Mouse (Mus musculus): ENCODE results near the gene Gm28308. TPM values are rescaled to one million over a fixed set of nuclear protein-coding genes. Genes with fewer than 3 reads are reported as not detected.

Gm28308 gene
- polyA plus RNA-seq, 1 experiment from 2014 or later = not detected

- Histone ChIP-seq H3K36me3 (no peaks in the 10 kb centered on the region), H3K9ac (no peak overlapping the region), H3K4me3 (no peak overlapping the region), H3K27me3 (replicated peaks) (peaks cover 6% of the 10 kb centered on the region; the same call in 1 of the 2 replicates), H3K4me1 (no peaks in the 10 kb centered on the region), H3K27ac (no peak overlapping the region), H3K4me2 (no peak overlapping the region), H3K9me3 (replicated peaks) (no peaks in the 10 kb centered on the region)
- WGBS (ENCODE audit: insufficient replicate concordance) = 53% methylated on average over 4 of the region's 4 CpGs
- no peak for ATAC-seq
Measured at GRCm38 (mm10) chr6:52123673-52124072, 89.5 kb downstream of the Gm28308 start.

- ATAC-seq = no peak
- Histone ChIP-seq H3K27me3 (replicated peaks) (peaks cover 11% of the 10 kb centered on the region; the same call in 1 of the 2 replicates), H3K4me3 (no peak overlapping the region), H3K4me2 (no peak overlapping the region), H3K36me3 (no peaks in the 10 kb centered on the region), H3K9ac (no peak overlapping the region), H3K4me1 (no peaks in the 10 kb centered on the region), H3K27ac (no peak overlapping the region), H3K9me3 (replicated peaks) (no peaks in the 10 kb centered on the region)
- WGBS (ENCODE audit: insufficient replicate concordance) = 45% methylated on average over 3 of the region's 3 CpGs
Measured at GRCm38 (mm10) chr6:52121173-52121572, 92.0 kb downstream of the Gm28308 start.

- no peaks in the 10 kb centered on the region for H3K4me1 ChIP-seq
- peaks cover 19% of the 10 kb centered on the region for H3K27me3 ChIP-seq (replicated peaks)
- no peaks in the 10 kb centered on the region for H3K9me3 ChIP-seq (replicated peaks)
- H3K27ac ChIP-seq = no peak overlapping the region
- H3K4me2 ChIP-seq = no peak overlapping the region
- H3K4me3 ChIP-seq = no peak overlapping the region
- ATAC-seq = no peak
- no peak overlapping the region for H3K9ac ChIP-seq
- WGBS (ENCODE audit: insufficient replicate concordance) = 34% methylated on average over 6 of the region's 6 CpGs
- no peaks in the 10 kb centered on the region for H3K36me3 ChIP-seq
Measured at GRCm38 (mm10) chr6:52118903-52119635, 94.1 kb downstream of the Gm28308 start.

GRCm38 (mm10) chr6:52115899-52116298, 97.2 kb downstream of the Gm28308 start:
- no peak overlapping the region for H3K4me3 ChIP-seq
- peaks cover 24% of the 10 kb centered on the region for H3K27me3 ChIP-seq (replicated peaks)
- no peak for ATAC-seq
- H3K9me3 ChIP-seq (replicated peaks) = no peaks in the 10 kb centered on the region
- H3K27ac ChIP-seq = no peak overlapping the region
- no peaks in the 10 kb centered on the region for H3K36me3 ChIP-seq
- no peak overlapping the region for H3K4me2 ChIP-seq
- 14% methylated on average over 5 of the region's 5 CpGs for WGBS (ENCODE audit: insufficient replicate concordance)
- no peaks in the 10 kb centered on the region for H3K4me1 ChIP-seq
- no peak overlapping the region for H3K9ac ChIP-seq

MicroRNAs encoded within 50 kb of the gene (microRNA counts, 519-probe panel; counts per million panel counts)
- microRNA mmu-miR-196b = 582 counts per million, percentile 70 among the panel's probes with 10 or more counts

Small RNAs within 50 kb of the gene (microRNA-seq; reads per million reads assigned to microRNA genes)
- gene Mir196b = 2,134 reads per million, percentile 80 among the genes with 10 or more reads in this experiment

Other genes with a start within 250 kb of the Gm28308 start
- gene Skap2, start 200.8 kb downstream of the Gm28308 start, polyA plus RNA-seq (2016; fragmentation: Nextera tagmentation; extraction: Ambion mirVana) = 22.2 and 22.6 TPM in 2 replicates
- 1.0 and 1.1 TPM in 2 replicates for gene Hoxa1, start 55.0 kb downstream of the Gm28308 start, polyA plus RNA-seq (2016; fragmentation: Nextera tagmentation; extraction: Ambion mirVana)
- 1.4 TPM in 2 replicates for gene Hoxa2, start 48.5 kb downstream of the Gm28308 start, polyA plus RNA-seq (2016; fragmentation: Nextera tagmentation; extraction: Ambion mirVana)
- 0.29 TPM in 2 replicates for gene 5730596B20Rik, start 35.8 kb downstream of the Gm28308 start, polyA plus RNA-seq (2016; fragmentation: Nextera tagmentation; extraction: Ambion mirVana)
- 0.79 and 0.92 TPM in 2 replicates for gene Hoxa4, start 21.6 kb downstream of the Gm28308 start, polyA plus RNA-seq (2016; fragmentation: Nextera tagmentation; extraction: Ambion mirVana)
- 2.1 and 3.1 TPM in 2 replicates for gene Hoxa5, start 8.8 kb downstream of the Gm28308 start, polyA plus RNA-seq (2016; fragmentation: Nextera tagmentation; extraction: Ambion mirVana)
- gene Hoxa6, start 4.6 kb downstream of the Gm28308 start, polyA plus RNA-seq (2016; fragmentation: Nextera tagmentation; extraction: Ambion mirVana) = 0.14 and 0.20 TPM in 2 replicates
- 0.97 and 1.2 TPM in 2 replicates for gene Hoxa3, start within 50 bp of the Gm28308 start, polyA plus RNA-seq (2016; fragmentation: Nextera tagmentation; extraction: Ambion mirVana)
- gene Hoxa7, start 8.5 kb upstream of the Gm28308 start, polyA plus RNA-seq (2016; fragmentation: Nextera tagmentation; extraction: Ambion mirVana) = 0.74 and 0.81 TPM in 2 replicates
- 1.2 and 1.4 TPM in 2 replicates for gene Hoxa9, start 17.8 kb upstream of the Gm28308 start, polyA plus RNA-seq (2016; fragmentation: Nextera tagmentation; extraction: Ambion mirVana)
- gene Hoxa10, start 27.5 kb upstream of the Gm28308 start, polyA plus RNA-seq (2016; fragmentation: Nextera tagmentation; extraction: Ambion mirVana) = 0.44 and 0.61 TPM in 2 replicates
- 0.06 TPM in 1 of 2 replicates, not detected in the other for gene Hoxa11, start 32.5 kb upstream of the Gm28308 start, polyA plus RNA-seq (2016; fragmentation: Nextera tagmentation; extraction: Ambion mirVana)
- not detected in 2 replicates for gene Hoxa13, start 47.5 kb upstream of the Gm28308 start, polyA plus RNA-seq (2016; fragmentation: Nextera tagmentation; extraction: Ambion mirVana)
- gene Evx1, start 100.2 kb upstream of the Gm28308 start, polyA plus RNA-seq (2016; fragmentation: Nextera tagmentation; extraction: Ambion mirVana) = 0.06 TPM in 1 of 2 replicates, not detected in the other

Measured in liver, embryonic 12.5 days (tissue).